Mouse (Mus musculus) kidney, adult 2 months (tissue): ENCODE results near the gene Rps6ka2.

Source experiments
- CTCF ChIP-seq: fragments of 200-500 bp; conservative IDR thresholded peaks from 2 replicates; pipeline ENCODE4 v1.5.1; 2011; ENCODE audit warnings: low read depth, mild to moderate bottlenecking, control low read depth, low read length, moderate library complexity, mixed read lengths; ENCODE audit not compliant: insufficient read depth, insufficient read length
- POLR2A ChIP-seq: fragments of 200-500 bp; IDR thresholded peaks from one replicate; pipeline ENCODE4 v1.6.1; 2011; ENCODE audit warnings: low read depth, low read length, control low read depth

DNA sequence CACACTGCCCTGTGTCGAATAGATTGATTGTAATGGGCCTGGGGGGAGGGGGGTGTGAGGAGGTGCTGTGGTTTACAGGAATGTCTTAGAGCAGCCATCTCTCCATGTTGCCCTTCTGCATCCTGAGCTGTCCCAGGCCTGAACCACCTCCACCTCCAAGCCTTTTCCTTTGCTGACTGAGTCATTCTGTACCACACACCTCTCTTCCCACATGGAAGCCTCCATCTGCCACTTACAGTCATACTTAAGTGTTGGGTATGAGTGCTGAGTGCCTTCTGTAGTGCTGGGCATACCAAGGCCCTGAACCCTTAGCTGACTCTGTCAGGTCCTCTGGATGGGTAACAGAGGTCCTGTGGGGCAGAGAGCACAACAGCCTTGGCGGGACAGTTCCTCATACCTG, 97.9 kb downstream of the Rps6ka2 start:
- TF ChIP-seq CTCF = no peak
- no peak for TF ChIP-seq POLR2A
